Mouse (Mus musculus): ENCODE measurements at regions not wholly inside any gene's neighbourhood (a gene's known extent, or its start where the extent isn't known, plus 50 kb on each side); places are given as distances from the start of the nearest gene placed in this dataset.

DNA sequence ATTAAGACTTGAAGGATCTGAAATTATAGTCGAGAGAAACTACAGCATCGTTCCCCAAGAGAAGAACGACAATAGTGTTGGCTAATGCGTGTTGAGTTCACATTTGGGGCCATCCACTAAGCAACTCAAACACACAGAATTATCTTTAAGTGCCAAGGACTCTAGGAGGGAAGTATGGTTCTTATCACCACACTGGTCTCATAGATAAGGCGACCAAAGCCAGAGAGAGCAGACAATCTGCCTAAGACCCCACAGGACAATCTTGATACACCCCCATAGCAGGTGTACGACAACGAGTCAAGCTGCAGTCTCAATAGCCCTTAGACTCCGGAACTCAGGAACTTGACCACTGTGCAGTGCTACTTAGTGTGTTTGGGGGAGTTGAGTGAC is 152.5 kb upstream of the Pum3 start:
- TF ChIP-seq FLI1 (IDR thresholded peaks at IDR 0.05; ENCODE audit: low read length) (no peak), GATA1 (IDR thresholded peaks at IDR 0.05; ENCODE audit: borderline replicate concordance, low read length) (no peak)

All from megakaryocyte, embryonic 14.5 days (primary cell).